Mouse (Mus musculus) liver, adult 2 months (tissue): Measurements from ENCODE around the gene Thada. TPM values are rescaled to one million over a fixed set of nuclear protein-coding genes. Genes with fewer than 3 reads are reported as not detected.
"Not testable (repeated sequence)": the region's sequence is repeated elsewhere in the genome, so short reads cannot be mapped to it uniquely, and the experiment has no call there.

Source experiments
- DNase-seq: peaks from one replicate; pipeline ENCODE4 v3.0.0-alpha.2; 2011; ENCODE audit warnings: low read depth, low spot score; ENCODE audit errors: extremely low read depth
- H3K27ac ChIP-seq: fragments of 200-500 bp; replicated peaks from 2 replicates; pipeline ENCODE4 v1.5.1; 2012; ENCODE audit warnings: low read depth, mild to moderate bottlenecking, control low read depth, inconsistent platforms, low read length; ENCODE audit not compliant: insufficient read depth
- H3K27me3 ChIP-seq: fragments of 200-500 bp; 2 replicates; pipeline ENCODE4 v1.6.1; 2012; ENCODE audit warnings: mild to moderate bottlenecking, moderate library complexity, low read length, inconsistent platforms; ENCODE audit not compliant: control insufficient read depth, insufficient read depth
- H3K36me3 ChIP-seq: fragments of 200-500 bp; 2 replicates; pipeline ENCODE4 v1.6.1; 2012; ENCODE audit warnings: low read length, inconsistent platforms; ENCODE audit not compliant: control insufficient read depth, insufficient read depth
- H3K4me1 ChIP-seq: fragments of 200-500 bp; 2 replicates; pipeline ENCODE4 v1.6.1; 2011; ENCODE audit warnings: low read length; ENCODE audit not compliant: control insufficient read depth, insufficient read depth
- H3K4me3 ChIP-seq: fragments of 200-500 bp; 2 replicates; pipeline ENCODE4 v1.5.1; 2011; ENCODE audit warnings: low read depth, mild to moderate bottlenecking, control low read depth, low read length, moderate library complexity; ENCODE audit not compliant: insufficient read depth
- H3K79me2 ChIP-seq: fragments of 200-500 bp; 2 replicates; pipeline ENCODE4 v1.6.1; 2012; ENCODE audit warnings: inconsistent platforms, mild to moderate bottlenecking, low read length, moderate library complexity; ENCODE audit not compliant: control insufficient read depth, insufficient read depth
- H3K9ac ChIP-seq: fragments of 200-500 bp; 2 replicates; pipeline ENCODE4 v1.6.1; 2012; ENCODE audit warnings: low read depth, mild to moderate bottlenecking, control low read depth, inconsistent platforms, low read length
- CTCF ChIP-seq: fragments of 200-500 bp; IDR thresholded peaks from 2 replicates; pipeline ENCODE4 v1.5.1; 2011; ENCODE audit warnings: low read depth, low read length, control low read depth
- POLR2A ChIP-seq: fragments of 200-500 bp; IDR thresholded peaks from 2 replicates; pipeline ENCODE4 v1.6.1; 2011; ENCODE audit warnings: low read length, control low read depth; ENCODE audit not compliant: insufficient read depth; ENCODE audit errors: extremely low read depth
- WGBS: fragments of 180-500 bp; shearing (Covaris S2); methylation state at CpG from one replicate; pipeline ENCODE4 v1.1.7; 2018; 5-methylcytosine and 5-hydroxymethylcytosine counted together
- polyA plus RNA-seq: library from polyadenylated mRNA; depleted of rRNA; stranded (reverse); fragments of >200 nt; gene quantifications from 2 replicates; pipeline ENCODE4 v1.2.3, GENCODE M21; 2012
- total RNA-seq: library from RNA; depleted of rRNA; stranded (reverse); fragments of >200 nt; gene quantifications from 2 replicates; pipeline ENCODE4 v1.2.3, GENCODE M21; 2014

Gene Thada
- total and polyA plus RNA-seq, 2 experiments, result 2.8 to 6.1 TPM

DNA sequence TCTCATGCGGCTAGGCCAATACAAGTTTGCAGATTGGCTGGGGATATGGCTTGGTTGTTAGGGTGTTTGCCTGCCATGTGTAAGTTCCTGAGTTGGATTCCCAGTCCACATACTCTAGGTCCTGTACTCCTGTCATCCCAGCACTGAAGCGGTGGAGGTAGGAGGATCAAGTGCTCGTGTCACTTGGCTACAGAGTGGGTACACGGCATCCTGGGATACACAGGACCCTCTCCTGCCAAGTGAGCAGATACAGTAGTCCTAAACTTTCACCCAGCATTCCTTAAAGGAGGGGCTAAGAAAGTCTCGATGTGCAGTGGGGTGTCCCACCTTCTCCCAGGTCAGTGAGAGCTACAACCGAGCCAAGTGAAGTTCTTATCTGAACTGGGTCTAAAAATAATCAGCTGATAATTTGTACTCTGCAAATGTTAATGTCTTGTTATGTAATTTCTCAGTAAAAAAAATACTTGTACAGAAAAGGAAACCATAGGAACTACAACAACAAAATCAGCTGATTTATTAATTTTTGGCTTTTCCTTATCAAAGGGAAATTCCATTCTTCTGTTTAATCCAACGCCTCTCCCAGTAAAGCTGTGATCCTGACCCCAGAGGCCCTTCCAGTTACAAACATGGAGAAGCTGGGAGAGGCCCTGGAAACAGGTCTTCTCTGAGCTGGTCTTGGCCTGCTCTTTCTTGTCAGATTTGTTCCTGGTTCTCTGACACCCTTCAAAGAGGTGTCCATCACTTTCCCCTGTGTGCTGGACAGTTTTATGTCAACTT, 229.0 kb downstream of the Thada start:
- Histone ChIP-seq H3K36me3 (no peaks in the 10 kb centered on the region), H3K4me3 (no peak overlapping the region), H3K27me3 (no peaks in the 10 kb centered on the region), H3K4me1 (peaks cover 18% of the 10 kb centered on the region), H3K79me2 (no peaks in the 10 kb centered on the region), H3K9ac (no peak overlapping the region), H3K27ac (peak overlapping the region; percentile 74)
- DNase-seq, result peak; percentile 43
- 63% methylated on average over 7 of the region's 7 CpGs for WGBS
- TF ChIP-seq POLR2A, result no peak
- TF ChIP-seq CTCF, result no peak

DNA sequence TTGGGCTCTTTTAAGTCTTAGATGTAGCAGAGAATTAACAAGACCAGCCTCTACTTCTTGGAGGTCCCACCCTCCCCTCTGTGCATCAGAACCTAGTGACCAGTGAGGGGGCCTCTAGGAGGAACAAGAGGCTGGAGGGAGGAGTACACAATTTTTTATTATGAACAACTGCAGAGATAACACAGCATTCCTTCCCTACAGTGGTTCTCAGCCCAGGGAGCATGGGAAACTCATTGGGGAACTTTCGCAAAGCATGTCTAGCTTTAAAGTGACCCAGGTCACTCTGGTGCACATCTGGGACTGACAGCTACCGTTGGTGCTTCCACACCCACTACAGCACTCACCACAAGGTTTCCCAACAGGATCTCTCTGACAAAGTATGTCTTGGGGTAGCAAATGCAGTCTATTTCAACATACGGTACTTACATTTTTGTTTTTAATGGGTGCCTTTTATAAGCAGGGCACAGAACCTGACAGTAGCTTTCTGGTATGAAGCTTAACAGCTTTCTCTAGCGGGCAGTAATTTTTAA, 230.5 kb downstream of the Thada start:
- TF ChIP-seq CTCF (no peak), POLR2A (no peak)
- Histone ChIP-seq H3K27me3 (no peaks in the 10 kb centered on the region), H3K36me3 (no peaks in the 10 kb centered on the region), H3K27ac (peak overlapping the region; percentile 20; the same call in 1 of the 2 replicates), H3K4me3 (no peak overlapping the region), H3K79me2 (no peaks in the 10 kb centered on the region), H3K9ac (no peak overlapping the region), H3K4me1 (peaks cover 18% of the 10 kb centered on the region)
- DNase-seq, result no peak
- 86% methylated on average over 4 of the region's 4 CpGs for WGBS

DNA sequence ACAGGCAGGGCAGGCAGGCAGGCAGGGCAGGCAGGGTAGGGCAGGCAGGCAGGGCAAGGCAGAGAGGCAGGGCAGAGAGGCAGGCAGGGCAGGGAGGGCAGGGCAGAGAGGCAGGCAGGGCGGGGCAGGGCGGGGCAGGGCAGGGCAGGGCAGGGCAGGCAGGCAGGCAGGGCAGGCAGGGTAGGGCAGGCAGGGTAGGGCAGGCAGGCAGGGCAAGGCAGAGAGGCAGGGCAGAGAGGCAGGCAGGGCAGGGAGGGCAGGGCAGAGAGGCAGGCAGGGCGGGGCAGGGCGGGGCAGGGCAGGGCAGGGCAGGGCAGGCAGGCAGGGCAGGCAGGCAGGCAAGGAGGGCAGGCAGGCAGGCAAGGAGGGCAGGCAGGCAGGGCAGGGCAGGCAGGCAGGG, 231.2 kb downstream of the Thada start:
- 100% methylated on average over 2 of the region's 4 CpGs for WGBS
- not testable (repeated sequence) for H3K79me2 ChIP-seq, DNase-seq, H3K27ac ChIP-seq, H3K36me3 ChIP-seq, H3K27me3 ChIP-seq, H3K4me3 ChIP-seq
- peak overlapping the region; percentile 66; the same call in 1 of the 2 replicates for H3K9ac ChIP-seq
- peaks cover 18% of the 10 kb centered on the region for H3K4me1 ChIP-seq

GRCm38 (mm10) chr17:84233758-84234157, 232.2 kb downstream of the Thada start:
- H3K9ac ChIP-seq, result no peak overlapping the region
- peaks cover 2% of the 10 kb centered on the region; the same call in 1 of the 2 replicates for H3K36me3 ChIP-seq
- peak; percentile 76 for DNase-seq
- 60% methylated on average over 2 of the region's 2 CpGs for WGBS
- TF ChIP-seq CTCF (no peak), POLR2A (no peak)
- peak overlapping the region; percentile 21; the same call in 1 of the 2 replicates for H3K27ac ChIP-seq
- no peak overlapping the region for H3K4me3 ChIP-seq
- no peaks in the 10 kb centered on the region for H3K27me3 ChIP-seq
- peaks cover 12% of the 10 kb centered on the region for H3K4me1 ChIP-seq
- no peaks in the 10 kb centered on the region for H3K79me2 ChIP-seq

- Histone ChIP-seq H3K4me3 (no peak overlapping the region), H3K4me1 (peaks cover 7% of the 10 kb centered on the region), H3K79me2 (no peaks in the 10 kb centered on the region), H3K27ac (no peak overlapping the region), H3K36me3 (peaks cover 2% of the 10 kb centered on the region; the same call in 1 of the 2 replicates), H3K9ac (no peak overlapping the region), H3K27me3 (no peaks in the 10 kb centered on the region)
- 83% methylated on average over 2 of the region's 2 CpGs for WGBS
- TF ChIP-seq POLR2A (no peak), CTCF (no peak)
- no peak for DNase-seq
These were observed 234.6 kb downstream of the Thada start for GRCm38 (mm10) chr17:84231361-84231760.

DNA sequence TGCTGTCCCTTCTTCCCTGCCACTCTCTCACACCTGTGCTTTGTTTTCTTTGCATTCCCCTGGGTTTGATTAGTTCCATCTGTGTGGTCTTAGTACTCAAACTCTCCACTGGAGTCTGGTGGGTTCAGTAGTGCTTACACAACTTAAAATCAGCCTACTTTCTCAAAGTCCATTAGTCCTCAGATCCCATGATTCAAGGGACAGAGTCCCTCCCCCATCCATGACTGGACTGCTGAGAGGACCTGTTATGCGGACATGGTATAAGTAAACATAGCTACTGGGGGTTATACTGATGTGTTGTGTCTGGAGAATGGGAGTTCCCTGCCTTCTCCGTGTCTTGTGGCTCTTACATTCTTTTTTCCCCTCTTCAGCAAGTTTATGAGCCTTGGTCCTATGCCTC, 237.8 kb downstream of the Thada start:
- no peak for DNase-seq
- TF ChIP-seq CTCF (no peak), POLR2A (no peak)
- Histone ChIP-seq H3K36me3 (peaks cover 2% of the 10 kb centered on the region; the same call in 1 of the 2 replicates), H3K27me3 (no peaks in the 10 kb centered on the region), H3K79me2 (no peaks in the 10 kb centered on the region), H3K4me3 (no peak overlapping the region), H3K9ac (no peak overlapping the region), H3K4me1 (peaks cover 2% of the 10 kb centered on the region; the same call in 1 of the 2 replicates), H3K27ac (no peak overlapping the region)
- WGBS, result 74% methylated on average over 2 of the region's 2 CpGs
